Mouse (Mus musculus): ENCODE measurements at regions not wholly inside any gene's neighbourhood (a gene's known extent, or its start where the extent isn't known, plus 50 kb on each side); places are given as distances from the start of the nearest gene placed in this dataset.

DNA sequence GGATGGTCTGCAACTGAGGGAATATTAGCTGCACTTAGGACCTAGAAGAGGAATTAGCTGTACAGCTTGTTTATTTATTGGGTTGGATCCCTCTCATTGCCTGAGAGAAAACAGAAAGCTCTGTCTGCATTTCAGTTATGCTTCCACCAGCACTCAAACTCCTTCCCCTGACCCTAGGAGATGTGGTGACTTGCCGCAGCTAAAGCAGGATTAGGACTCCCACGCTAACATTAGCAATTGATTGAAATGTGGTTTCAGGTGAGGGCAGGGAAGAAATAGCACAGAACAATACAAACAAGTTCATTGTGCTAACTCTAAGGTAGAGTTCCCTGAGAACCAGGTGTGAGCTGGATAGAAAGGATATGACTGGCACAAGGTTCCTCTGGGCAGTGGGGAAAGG, 496.9 kb upstream of the Btbd3 start:
- TF ChIP-seq CTCF (IDR thresholded peaks at IDR 0.05; ENCODE audit: extremely low read depth, insufficient read depth, insufficient read length, insufficient replicate concordance) = no peak
- TF ChIP-seq POLR2A (IDR thresholded peaks at IDR 0.05; ENCODE audit: low read depth, low read length) = no peak
